Mouse (Mus musculus): ENCODE results near the gene Spint4.
"Not testable (repeated sequence)": the region's sequence is repeated elsewhere in the genome, so short reads cannot be mapped to it uniquely, and the experiment has no call there.

The Spint4 gene

DNA sequence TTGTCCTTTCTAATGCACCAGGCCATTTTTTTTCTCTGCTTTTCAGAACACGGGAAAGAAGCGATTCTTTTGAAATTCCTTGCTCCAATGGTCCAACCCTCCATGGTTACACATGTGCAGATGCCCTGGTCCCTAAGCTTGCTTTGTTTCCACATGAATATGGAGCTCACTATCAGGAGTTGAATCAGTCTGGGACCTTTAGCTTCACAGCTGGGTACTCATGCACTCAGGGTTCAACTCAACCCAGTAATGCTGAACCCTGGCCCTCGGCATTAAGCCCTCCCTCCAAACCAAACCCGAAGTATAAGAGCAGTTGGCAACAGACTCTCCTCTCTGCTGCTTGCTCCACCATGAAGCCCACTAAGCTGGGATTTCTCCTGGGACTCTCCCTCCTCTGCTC lies at the start of gene Spint4:
Spint4 (plus strand) TSS at position 301 of the 400 bp plus-strand sequence.
- no peak for DNase-seq (ENCODE audit: low spot score in 2 of 2)

DNA sequence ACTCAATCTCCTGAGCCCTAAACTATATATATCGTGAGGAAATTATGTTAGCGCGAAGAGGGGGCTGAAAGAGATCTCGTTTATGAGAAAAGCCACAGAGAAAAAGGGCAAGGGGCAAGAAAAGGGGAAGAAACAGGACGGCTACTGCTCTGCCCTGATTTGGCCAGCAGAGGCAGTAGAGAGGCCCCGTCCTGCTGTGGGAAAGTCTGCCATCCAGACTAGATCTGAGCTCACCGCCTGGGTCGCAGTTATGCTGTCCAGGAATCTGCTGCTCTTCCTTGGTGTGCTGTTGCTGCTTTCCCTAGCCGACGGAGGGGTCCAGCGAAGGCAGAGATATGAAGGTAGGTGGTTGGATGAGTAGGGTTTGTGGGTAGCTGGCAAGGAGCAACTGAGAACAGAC lies 42.4 kb upstream of the Spint4 start, which contains the start of gene Wfdc10:
Wfdc10 (plus strand) TSS at position 189 of the 400 bp plus-strand sequence.
- peak in 1 of 2 experiments; percentile 15 for DNase-seq (ENCODE audit: low spot score in 2 of 2)

DNA sequence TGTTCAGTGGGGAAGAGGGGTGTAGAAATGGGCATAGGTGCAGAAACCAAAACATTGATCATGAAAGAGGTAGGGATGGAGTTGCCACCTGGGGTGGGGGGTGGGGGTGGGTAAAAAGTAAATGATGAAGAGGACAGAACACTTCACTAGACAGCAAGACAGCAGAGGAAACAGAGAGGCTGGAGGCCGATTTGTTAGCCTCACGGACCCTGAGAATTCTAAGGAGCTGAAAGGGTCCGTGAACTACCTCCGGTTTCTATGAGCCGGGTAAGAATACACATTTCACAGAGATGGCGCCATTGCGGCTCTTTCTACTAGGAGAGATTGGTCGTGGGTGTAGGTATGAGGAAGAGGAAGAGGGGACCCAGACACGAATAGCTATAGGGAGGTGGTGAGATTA lies 41.8 kb upstream of the Spint4 start, which contains the start of gene Wfdc9:
Wfdc9 (minus strand) TSS at position 101 of the 400 bp plus-strand sequence.
- DNase-seq (ENCODE audit: low spot score in 2 of 2) = no peak

DNA sequence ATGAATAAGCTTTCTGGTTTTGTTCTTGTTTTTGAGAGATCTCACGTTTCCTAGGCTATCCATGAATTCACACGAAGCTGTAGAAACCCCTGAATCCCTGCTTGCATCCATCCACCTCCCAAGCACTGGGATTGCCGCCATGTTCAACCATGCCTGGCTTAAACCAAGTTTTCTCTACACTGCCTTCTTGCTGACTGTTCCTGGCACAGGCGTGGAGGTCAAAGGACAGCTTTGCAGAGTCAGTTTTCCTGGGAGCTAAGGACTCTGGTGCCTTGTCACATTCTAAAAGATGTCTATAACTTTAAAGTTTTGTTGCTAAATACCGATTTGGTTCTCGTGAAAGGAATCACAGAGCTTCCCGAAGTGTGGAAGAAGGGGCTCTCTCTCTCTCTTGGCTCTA lies 33.5 kb upstream of the Spint4 start:
- DNase-seq (ENCODE audit: low spot score in 2 of 2) = no peak

DNA sequence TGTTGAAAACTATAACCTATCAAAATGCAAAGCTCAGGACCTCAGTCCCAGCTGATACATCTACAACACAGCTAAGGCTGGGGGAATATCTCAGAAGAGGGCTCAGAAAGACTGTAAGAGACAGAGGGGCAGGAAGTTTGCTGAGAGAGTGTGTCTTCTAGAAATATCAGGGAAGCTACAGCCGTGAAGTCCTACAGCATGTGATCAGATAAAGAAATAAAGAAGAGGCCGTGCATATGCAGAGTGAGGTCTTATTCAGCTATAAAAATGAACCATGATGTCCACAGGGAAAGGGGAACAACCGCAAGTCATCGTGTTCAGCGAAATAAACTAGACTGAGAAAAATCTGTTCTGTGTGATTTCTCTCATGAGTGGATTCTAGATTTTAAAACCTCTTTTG lies 28.0 kb upstream of the Spint4 start:
- DNase-seq (ENCODE audit: low spot score in 2 of 2) = no peak

DNA sequence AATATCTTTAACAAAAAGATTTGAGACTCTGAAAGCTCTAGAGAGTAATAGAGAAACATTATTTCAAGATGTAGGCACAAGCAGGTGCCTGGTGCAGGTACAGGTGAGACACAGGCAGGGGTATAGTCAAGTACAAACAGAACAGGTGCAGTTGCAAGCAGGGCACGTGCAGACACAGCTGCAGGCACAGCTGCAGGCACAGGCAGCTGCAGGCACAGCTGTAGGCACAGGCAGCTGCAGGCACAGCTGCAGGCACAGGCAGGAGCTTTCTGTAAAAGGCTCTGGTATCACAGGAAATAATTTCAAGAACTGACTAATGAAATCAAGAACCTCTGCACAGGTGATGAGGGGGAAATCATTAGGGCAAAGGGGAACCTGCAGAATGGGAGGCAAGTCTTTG lies 27.4 kb upstream of the Spint4 start:
- DNase-seq (ENCODE audit: low spot score in 2 of 2) = no peak

DNA sequence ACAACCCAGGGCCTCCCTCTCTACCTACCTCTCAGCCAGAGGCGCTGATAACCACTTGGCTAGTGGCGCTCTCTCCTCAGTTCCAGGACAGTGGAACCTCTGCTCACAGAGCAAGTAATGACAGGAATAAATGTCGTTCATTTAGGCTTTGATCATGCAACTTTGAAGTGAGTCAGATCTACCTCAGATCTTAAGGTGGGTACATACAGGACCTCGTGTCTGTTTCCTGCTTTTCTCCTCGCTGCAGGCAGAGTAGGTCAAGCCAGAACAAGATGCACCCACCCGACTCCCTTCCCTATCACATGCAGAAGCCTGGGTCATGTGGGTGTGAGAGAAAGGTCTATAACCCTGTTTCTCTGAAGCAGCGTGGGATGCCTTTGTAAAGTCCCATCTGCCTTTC lies 24.3 kb upstream of the Spint4 start, which contains the start of gene Wfdc11:
Wfdc11 (minus strand) TSS at position 101 of the 400 bp plus-strand sequence.
- no peak for DNase-seq (ENCODE audit: low spot score in 2 of 2)

DNA sequence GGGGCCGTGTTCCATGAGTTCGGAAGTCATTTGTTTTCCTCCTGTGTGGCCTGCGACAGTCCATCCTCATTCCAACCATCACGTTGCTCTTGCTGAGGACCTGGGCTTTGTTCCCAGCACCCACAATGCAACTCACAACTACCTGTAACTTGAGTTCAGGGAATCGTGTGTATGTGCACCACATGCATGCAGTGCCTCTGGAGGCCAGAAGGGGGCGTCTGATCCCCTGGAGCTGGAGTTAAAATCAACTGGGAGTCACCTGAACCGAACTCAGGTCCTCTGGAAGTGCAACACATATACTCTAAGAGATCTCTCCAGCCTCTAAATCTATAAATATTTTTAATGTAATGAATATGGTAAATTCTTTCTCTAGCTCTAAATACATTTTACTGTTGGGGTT lies 22.2 kb upstream of the Spint4 start:
- no peak for DNase-seq (ENCODE audit: low spot score in 2 of 2)

DNA sequence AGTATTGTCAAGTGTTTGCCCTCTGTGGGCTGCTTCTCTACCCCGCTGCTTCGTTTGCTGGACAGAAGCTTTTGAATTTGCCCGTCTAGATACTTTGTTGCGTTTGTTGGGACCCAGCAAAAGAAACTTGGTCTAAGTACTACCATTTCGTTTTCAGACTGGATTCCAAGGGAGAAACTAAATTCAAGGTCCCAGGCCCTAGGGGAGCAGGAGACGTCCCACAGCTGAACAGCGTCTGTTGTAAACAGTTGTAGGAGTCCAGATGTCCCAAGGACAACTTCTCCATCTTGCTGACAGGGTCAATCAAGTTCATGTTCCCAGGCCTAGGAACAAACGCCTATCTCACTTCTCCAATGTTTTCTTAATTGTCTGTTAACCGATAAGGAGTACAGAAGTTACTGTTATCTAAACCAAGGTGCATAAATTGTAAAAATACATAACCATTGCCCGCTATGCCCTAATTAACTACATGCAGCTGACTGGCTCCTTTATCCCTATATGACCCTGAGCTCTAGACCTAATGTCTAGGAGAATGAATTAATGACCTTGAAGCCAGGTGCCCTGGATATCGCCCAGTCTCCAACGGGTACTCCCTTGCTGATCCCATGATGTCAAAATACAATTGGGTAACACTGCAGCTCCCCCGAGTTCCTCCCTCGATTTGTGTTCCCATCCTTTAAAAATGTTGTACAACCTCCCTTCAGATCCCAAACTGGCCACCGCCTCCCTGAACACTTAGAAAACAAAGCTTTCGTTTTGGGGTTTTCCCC lies 21.2 kb upstream of the Spint4 start:
- no peak for DNase-seq (ENCODE audit: low spot score in 2 of 2)

DNA sequence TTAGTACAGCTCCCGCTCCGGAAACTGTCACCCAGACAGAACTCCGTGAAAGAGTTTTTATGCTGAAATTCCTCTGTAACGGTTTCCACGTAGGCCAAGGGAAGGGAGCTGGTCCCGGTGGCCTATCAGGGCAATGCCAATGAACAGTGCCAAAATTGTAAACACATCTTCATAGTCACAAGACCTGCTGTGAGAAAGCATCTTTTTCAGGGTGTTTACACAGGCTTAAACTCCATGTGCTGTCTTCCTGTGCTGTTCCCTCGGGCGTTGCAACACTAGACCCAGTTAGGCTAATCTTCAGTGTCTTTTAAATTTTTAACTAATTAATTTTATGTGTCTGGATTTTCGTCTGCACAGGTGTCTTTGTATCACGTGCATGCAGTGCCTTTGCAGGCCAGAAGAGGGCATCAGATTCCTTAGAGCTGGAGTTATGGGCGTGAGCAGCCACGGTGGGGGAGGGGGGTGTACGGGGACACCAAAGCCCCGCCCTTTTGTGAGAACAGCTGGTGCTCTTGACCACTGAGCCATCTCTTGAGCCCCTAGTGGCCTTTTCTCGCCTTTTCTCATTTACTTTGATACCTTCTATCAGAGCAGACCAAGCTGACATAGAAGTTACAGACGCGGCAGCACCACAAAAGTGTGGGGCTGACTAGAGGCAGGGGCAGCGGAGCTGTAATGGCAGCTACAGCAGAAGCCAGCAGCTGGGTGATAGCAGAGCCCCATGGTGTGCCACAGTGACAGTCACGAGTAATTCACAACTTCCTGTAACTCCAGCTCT lies 19.3 kb upstream of the Spint4 start:
- DNase-seq (ENCODE audit: low spot score in 2 of 2) = peak; percentile 29 to 54

DNA sequence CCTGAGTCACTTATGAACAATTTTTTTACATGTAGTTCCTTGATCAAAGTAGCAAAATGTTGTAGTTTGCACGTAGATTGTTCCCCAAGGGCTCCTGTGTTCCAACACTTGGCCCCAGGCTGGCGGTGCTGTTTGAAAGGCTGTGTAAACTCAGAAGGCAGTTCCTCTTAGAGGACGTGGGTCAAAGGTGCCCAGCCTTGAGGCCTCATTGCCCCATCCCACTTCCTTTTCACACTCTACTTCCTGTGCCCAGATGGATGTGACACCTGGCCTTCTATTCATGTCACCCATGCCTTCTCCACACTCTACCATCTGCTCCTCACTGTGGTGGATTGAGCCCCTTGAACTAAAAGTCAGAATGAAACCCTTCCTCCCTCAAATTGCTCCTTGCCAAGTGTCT lies 18.4 kb upstream of the Spint4 start:
- DNase-seq (ENCODE audit: low spot score in 2 of 2) = no peak

DNA sequence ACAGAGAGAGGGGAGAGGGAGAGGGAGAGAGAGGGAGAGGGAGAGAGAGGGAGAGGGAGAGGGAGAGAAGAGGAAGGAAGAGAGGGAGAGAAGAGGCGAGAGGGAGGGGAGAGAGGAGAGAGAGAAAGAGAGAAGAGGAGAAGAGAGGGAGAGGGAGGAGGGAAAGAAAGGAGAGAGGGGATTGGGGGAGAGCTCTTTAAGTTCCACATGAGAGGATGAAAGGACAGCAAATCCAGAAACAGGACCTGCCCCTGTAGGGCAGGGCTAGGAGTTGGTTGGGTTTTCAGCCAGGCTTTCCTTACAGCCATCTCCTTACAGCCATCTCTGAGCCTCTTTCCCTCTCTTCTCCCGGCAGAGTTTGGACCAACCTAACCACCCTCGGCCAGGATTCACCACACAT lies 13.5 kb upstream of the Spint4 start, which contains the start of gene Wfdc13:
Wfdc13 (plus strand) TSS at position 301 of the 400 bp plus-strand sequence.
- DNase-seq (ENCODE audit: low spot score in 2 of 2) = no peak

DNA sequence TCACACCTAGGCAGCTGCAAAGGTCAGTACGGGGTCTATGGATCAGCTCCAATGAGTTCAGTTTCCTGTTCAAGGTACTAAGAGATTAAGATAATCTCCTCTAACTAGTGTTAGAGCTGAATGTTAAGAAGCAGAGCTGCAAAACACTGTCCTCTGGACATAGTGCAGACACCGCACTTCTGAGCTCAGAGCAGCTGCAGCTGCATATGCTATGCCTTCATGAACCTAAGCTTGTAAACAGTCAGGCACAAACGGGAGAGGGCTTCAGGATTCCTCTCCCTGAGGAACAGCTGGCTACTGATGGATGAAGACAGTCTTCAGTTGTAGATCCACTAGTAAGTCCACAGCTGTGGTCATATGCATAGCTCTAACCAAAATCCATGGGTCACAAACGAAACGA lies 2.7 kb downstream of the Spint4 start:
- no peak for DNase-seq (ENCODE audit: low spot score in 2 of 2)

DNA sequence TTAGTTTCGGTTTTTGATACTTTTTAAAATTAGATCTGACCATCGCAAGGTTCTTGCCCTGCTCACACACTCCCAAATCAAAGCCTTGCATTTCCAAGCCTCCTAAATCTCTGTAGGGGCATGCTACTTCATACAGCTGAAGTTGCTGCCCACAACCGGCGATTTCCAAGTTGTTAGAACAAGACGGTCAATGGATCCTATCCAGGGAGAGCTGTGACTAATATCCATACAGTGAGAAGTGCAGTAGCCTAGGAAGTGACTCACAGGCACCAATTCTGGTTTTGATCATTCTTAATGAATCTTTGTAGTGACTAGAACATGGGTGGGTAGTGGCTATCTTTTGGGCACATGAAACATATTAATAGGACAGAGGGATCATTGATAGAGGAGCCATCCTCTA lies 3.5 kb downstream of the Spint4 start:
- no peak for DNase-seq (ENCODE audit: low spot score in 2 of 2)

DNA sequence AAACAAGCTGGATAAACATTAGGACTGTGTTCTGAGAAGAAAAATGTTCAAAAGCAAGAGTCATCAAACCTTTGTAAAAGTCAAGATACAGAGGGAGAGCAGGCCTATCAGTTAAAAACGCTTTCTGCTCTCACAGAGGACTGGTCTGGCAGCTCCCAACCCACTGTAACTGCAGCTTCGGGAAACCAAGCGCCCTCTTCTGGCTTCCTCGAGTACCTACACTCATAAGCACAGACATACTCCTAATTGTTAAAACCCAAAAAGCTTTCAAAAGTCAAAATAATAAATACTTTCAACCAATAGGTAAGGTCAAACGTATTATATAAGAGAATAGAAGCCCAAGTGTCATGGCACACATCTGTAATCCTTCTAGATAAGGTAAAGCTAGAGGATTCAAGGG lies 5.9 kb downstream of the Spint4 start:
- no peak for DNase-seq (ENCODE audit: low spot score in 2 of 2)

DNA sequence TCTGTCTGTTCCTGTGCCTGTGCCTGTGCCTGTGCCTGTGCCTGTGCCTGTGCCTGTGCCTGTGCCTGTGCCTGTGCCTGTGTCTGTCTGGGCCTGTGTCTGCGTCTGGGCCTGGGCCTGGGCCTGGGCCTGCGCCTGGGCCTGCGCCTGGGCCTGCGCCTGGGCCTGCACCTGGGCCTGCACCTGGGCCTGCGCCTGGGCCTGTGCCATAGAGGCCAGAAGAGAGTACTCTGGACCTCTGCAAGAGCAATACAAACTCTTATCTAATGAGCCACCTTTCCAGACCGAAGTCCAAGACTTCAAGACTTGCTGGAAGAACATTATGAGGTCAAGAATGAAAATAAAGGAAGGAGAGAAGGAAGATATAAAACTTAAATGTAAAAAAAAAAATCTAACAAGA lies 7.0 kb downstream of the Spint4 start:
- DNase-seq (ENCODE audit: low spot score in 2 of 2) = no peak

DNA sequence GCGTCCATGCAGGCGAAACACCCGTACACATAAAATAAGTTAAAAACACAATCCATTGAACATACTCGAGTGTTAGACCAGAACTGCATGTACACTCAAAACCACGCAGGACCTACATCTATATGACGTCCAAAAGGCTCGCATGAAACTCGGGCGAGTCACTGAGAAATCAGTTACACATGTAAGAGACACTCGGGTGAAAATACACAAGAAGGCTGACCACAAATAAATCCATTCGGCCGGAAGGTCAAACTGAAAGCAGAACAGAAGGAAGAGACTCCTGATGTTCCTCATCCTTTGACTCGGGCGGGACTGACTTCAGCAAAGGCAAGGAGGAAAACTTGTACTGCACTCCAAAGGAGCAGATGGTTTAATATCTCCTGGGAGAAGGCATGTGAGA lies 7.7 kb downstream of the Spint4 start:
- no peak for DNase-seq (ENCODE audit: low spot score in 2 of 2)

DNA sequence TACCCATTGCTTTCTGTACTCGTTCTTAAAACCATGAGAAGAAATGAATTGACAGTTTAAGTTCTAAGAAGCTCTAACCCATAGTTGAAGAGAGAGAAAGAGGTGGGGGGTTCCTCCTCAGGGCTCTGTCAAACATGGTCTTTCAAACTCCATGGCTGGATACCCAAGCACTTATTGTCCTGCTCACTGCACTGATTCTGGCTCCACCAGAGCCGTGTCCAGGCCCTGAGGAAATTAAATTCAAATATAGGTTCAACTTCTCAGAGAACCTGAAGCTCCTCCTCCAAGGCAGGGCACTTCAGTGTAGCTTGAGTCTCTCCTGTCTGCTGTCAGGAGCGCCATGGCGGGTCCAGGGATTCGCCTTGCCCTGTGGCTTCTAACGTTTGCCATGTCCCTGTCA lies 16.7 kb downstream of the Spint4 start, which contains the start of gene Spint5:
Spint5 (plus strand) TSS at position 301 of the 400 bp plus-strand sequence.
- DNase-seq (ENCODE audit: low spot score in 2 of 2) = no peak

DNA sequence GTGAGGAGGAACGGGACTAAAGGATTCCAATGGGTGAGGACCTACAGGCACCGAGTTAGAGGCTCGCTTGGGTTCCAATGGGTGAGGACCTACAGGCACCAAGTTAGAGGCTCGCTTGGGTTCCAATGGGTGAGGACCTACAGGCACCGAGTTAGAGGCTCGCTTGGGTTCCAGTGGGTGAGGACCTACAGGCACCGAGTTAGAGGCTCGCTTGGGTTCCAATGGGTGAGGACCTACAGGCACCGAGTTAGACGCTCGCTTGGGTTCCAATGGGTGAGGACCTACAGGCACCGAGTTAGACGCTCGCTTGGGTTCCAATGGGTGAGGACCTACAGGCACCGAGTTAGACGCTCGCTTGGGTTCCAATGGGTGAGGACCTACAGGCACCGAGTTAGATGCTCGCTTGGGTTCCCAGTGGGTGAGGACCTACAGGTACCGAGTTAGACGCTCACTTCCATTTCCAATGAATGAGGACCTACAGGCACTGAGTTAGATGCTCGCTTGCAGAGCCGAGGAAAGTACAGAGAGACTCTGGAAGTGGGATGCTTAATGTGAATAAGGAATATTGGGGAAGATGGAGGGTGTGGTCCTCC lies 18.0 kb downstream of the Spint4 start:
- not testable (repeated sequence) for DNase-seq (ENCODE audit: low spot score in 2 of 2)

DNA sequence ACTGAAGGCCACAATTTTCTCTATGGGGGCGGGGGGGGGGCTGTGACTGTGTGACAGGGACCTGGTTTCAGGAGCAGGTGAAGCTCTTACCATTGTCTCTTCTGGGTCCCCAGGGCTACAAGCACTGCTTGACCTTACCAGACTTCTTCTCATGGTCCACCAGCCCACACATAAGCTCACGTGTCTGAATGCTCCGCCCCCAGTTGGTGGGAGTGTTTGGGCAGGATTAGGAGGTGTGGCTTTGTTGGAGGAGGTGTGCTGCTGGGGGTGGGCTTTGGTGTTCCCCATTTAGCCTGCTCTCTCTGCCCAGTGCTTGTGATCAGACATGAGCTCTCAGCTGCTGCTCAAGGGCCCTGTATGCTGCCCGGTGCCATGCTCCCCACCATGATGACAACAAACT lies 25.0 kb downstream of the Spint4 start:
- DNase-seq (ENCODE audit: low spot score in 2 of 2) = no peak

DNA sequence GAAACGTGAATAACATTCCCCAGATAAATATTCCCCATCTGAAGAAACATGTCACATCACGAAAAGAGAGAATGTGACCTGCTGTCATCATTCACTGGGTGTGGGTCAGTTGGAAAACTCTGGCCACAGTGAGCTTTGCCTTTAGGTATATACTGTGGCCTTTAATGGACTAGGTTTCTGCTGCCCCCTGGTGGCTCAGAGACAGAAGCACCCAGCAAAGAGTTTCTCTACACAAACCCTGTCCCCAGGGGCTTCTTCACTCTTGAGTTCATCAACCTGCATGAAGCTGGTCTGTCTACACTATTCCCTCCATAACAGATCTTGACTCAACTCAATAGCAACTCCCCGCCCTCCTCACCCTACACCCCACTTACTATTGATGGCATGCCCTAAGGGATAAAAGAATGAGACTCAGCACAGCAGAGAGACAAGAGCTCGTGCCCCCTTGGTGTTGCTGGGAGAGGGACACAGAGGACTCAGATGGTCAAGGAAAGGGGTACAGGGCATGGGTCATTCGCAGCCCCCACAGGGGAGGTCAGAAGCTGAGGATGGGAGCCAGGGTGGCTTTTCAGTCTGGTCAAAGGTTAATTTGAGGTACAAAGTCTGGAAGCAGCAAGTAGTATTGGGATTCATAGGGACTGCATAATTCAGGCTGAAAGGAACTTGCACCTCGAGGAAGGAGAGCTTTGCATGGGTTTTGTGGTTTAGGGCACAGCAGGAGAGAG lies 27.8 kb downstream of the Spint4 start:
- peak in 1 of 2 experiments; percentile 49 for DNase-seq (ENCODE audit: low spot score in 2 of 2)

DNA sequence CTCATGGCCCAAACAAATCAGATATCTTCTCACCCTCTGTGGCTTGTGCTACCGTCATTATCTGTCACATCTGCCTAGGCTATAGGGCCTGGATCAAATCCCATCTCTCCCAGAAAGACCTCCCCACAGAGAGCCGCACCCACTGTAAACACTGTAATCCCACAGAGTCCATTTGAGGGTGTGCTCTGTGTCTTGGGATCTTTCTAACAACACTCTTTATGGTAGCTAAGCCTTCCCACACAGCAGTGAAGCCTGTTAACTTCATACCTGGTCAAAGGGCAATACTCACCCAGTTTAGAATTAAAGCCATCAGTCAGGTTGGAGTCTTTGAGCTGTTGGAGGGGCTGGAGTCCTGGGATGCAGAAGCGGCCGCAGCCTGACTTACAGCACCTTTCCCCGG lies 33.4 kb downstream of the Spint4 start:
- DNase-seq (ENCODE audit: low spot score in 2 of 2) = no peak

Measured in frontal cortex, postnatal 10 days (tissue).